Mouse (Mus musculus) forebrain, embryonic 16.5 days (tissue): Measurements from ENCODE around the gene Gjb4. TPM values are rescaled to one million over a fixed set of nuclear protein-coding genes. Genes with fewer than 3 reads are reported as not detected.

Source experiments
- ATAC-seq: fragments of 200-750 bp; cut with Nextera tagmentation; 2 replicates; pipeline ENCODE4 v1.8.0; 2017; ENCODE audit warnings: mild to moderate bottlenecking, moderate library complexity
- H3K27ac ChIP-seq: fragments of 300-500 bp; sonication (generic); 2 replicates; pipeline ENCODE4 v1.5.1; 2014; ENCODE audit warnings: low read length, control low read depth
- H3K27me3 ChIP-seq: fragments of 300-500 bp; sonication (generic); replicated peaks from 2 replicates; pipeline ENCODE4 v1.6.1; 2014; ENCODE audit warnings: low read length; ENCODE audit not compliant: control insufficient read depth, insufficient read depth
- H3K36me3 ChIP-seq: fragments of 300-500 bp; sonication (generic); 2 replicates; pipeline ENCODE4 v1.6.1; 2014; ENCODE audit not compliant: control insufficient read depth, insufficient read depth
- H3K4me1 ChIP-seq: fragments of 300-500 bp; sonication (generic); replicated peaks from 2 replicates; pipeline ENCODE4 v1.6.1; 2014; ENCODE audit warnings: low read length; ENCODE audit not compliant: control insufficient read depth, insufficient read depth
- H3K4me2 ChIP-seq: fragments of 300-500 bp; sonication (generic); 2 replicates; pipeline ENCODE4 v1.6.1; 2014; ENCODE audit warnings: mild to moderate bottlenecking, low read length, control low read depth
- H3K4me3 ChIP-seq: fragments of 300-500 bp; sonication (generic); replicated peaks from 2 replicates; pipeline ENCODE4 v1.5.1; 2014; ENCODE audit warnings: mild to moderate bottlenecking, low read length, control low read depth
- H3K9ac ChIP-seq: fragments of 300-500 bp; sonication (generic); replicated peaks from 2 replicates; pipeline ENCODE4 v1.6.1; 2014; ENCODE audit warnings: low read depth, low read length, control low read depth
- H3K9me3 ChIP-seq: fragments of 300-500 bp; sonication (generic); 2 replicates; pipeline ENCODE4 v1.6.1; 2016; ENCODE audit warnings: low read length; ENCODE audit not compliant: control insufficient read depth
- WGBS: fragments of 180-500 bp; shearing (Covaris S2); extraction: QIAGEN DNeasy Blood & Tissue Kit; methylation state at CpG from one replicate; pipeline ENCODE4 v1.1.7; 2014; 5-methylcytosine and 5-hydroxymethylcytosine counted together
- polyA plus RNA-seq: library from polyadenylated mRNA; unstranded; fragments of >200 nt; fragmentation: Nextera tagmentation; extraction: Ambion mirVana; gene quantifications from 2 replicates; pipeline ENCODE4 v1.2.1, GENCODE M21; 2015

Gjb4 gene
- polyA plus RNA-seq, 1 experiment from 2014 or later, result not detected

DNA sequence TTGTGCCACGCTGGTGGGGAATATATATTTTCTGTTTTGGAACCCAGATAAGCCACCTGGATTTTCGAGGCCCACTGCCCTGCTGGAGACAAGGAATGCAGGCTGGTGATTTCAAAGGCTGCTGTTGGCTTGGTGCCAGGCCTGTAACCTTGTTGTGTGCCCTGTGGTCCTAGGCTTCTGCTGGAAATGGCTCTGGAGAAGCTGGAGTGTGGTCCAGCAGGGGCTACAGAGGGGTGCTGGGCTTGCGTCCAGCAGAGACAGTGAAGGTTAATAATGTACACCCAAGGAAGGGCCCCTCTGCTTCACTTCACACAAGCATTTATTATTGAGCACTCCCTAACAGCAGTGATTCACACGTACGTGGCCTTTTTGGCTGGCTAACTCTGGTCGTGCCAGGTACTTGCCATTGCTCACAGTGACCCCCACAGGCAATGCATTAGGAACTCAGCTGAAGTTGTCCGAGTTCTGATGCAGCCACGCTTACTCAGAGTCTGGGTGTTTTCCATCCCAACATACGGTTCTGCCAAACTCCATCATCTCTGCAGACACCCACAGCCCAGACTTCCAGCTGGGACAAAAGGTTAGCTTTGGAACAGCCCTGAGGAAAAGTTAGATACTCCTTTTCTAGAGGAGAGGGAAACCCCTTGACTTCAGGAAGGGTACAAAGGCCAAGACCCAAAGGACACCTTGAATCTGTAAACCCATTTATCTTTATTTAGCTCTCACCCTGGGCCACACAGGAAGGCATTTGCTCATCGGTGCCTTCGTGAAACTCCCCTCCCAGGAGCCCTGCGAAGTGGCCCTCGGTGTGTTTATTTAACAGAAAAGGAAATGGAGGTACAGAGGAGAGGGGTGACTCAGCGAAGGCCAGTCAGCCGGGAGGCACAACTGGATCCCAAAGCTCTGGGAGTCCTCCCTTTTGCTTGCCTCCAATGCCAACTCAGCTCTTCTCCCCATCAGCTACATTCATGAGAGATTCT is 915 bp upstream of the Gjb4 start:
- no peak overlapping the region for H3K27ac ChIP-seq
- no peak overlapping the region for H3K4me2 ChIP-seq
- 74% methylated on average over 15 of the region's 15 CpGs for WGBS
- no peaks in the 10 kb centered on the region for H3K27me3 ChIP-seq
- no peak for ATAC-seq
- H3K9me3 ChIP-seq, result no peaks in the 10 kb centered on the region
- no peak overlapping the region for H3K9ac ChIP-seq
- no peaks in the 10 kb centered on the region for H3K36me3 ChIP-seq
- H3K4me3 ChIP-seq, result no peak overlapping the region
- peaks cover 4% of the 10 kb centered on the region; the same call in 1 of the 2 replicates for H3K4me1 ChIP-seq

- no peaks in the 10 kb centered on the region for H3K9me3 ChIP-seq
- 8% methylated on average over 1 of the region's 1 CpGs for WGBS
- no peak overlapping the region for H3K27ac ChIP-seq
- no peaks in the 10 kb centered on the region for H3K27me3 ChIP-seq
- no peak overlapping the region for H3K4me2 ChIP-seq
- no peak for ATAC-seq
- H3K4me1 ChIP-seq, result peaks cover 4% of the 10 kb centered on the region; the same call in 1 of the 2 replicates
- H3K36me3 ChIP-seq, result no peaks in the 10 kb centered on the region
- no peak overlapping the region for H3K9ac ChIP-seq
- H3K4me3 ChIP-seq, result no peak overlapping the region
Measured at GRCm38 (mm10) chr4:127352594-127352993, 1.3 kb downstream of the Gjb4 start.

- Histone ChIP-seq H3K27ac (no peak overlapping the region), H3K4me3 (no peak overlapping the region), H3K4me1 (peaks cover 4% of the 10 kb centered on the region; the same call in 1 of the 2 replicates), H3K9me3 (no peaks in the 10 kb centered on the region), H3K27me3 (no peaks in the 10 kb centered on the region), H3K4me2 (no peak overlapping the region), H3K9ac (no peak overlapping the region), H3K36me3 (no peaks in the 10 kb centered on the region)
- no peak for ATAC-seq
- 74% methylated on average over 4 of the region's 4 CpGs for WGBS
Measured at GRCm38 (mm10) chr4:127349560-127350300, 4.2 kb downstream of the Gjb4 start.

- ATAC-seq, result no peak
- no peaks in the 10 kb centered on the region for H3K27me3 ChIP-seq
- H3K4me1 ChIP-seq, result no peaks in the 10 kb centered on the region
- no peak overlapping the region for H3K4me2 ChIP-seq
- no peak overlapping the region for H3K27ac ChIP-seq
- H3K4me3 ChIP-seq, result no peak overlapping the region
- no peak overlapping the region for H3K9ac ChIP-seq
- no peaks in the 10 kb centered on the region for H3K36me3 ChIP-seq
- H3K9me3 ChIP-seq, result no peaks in the 10 kb centered on the region
- 92% methylated on average over 5 of the region's 5 CpGs for WGBS
Measured at GRCm38 (mm10) chr4:127345000-127345399, 8.9 kb downstream of the Gjb4 start.

DNA sequence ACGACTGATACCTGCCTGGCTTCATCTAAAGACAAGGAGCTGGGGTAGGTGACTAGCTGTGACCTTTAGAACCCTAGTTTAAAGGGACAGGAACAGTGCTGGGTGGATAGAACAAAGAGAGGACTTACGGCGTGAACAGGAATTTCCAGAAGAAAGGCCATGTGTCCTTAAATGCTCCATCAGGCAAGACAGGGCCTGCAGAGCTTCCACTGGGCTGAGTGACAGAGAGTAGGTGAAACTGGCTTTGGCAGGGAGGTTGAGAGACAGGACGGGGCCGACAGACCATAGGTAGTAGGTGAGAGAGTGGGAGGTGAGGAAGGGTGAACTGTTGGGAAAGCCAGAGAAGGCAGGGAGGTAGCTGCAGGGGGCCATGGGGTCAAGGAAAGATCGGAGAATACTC is 12.5 kb downstream of the Gjb4 start:
- Histone ChIP-seq H3K36me3 (no peaks in the 10 kb centered on the region), H3K27ac (no peak overlapping the region), H3K4me3 (no peak overlapping the region), H3K9ac (no peak overlapping the region), H3K4me2 (no peak overlapping the region), H3K27me3 (0 out of 2 replicates have a peak, but pooled peaks cover 2% of the 10 kb centered on the region), H3K4me1 (no peaks in the 10 kb centered on the region), H3K9me3 (no peaks in the 10 kb centered on the region)
- 68% methylated on average over 6 of the region's 6 CpGs for WGBS
- no peak for ATAC-seq

DNA sequence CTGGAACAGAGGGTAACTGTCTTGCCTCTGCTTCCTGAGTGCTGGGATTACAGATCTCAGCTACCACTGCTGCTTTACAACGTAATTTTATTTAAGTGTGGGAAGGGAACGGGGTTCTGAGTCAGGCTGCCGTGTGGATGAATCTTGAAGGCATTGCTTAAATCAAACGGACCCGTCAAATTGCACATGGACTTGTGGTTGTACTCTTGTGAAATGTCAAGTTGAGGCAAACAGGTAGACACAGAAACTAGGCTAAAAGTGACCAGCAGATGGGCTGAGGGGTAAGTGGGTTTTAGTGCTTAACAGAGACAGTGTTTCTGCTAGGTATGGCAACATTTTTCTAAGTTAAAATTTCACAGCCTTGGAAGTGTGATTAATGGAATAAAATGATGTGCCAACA is 16.2 kb downstream of the Gjb4 start:
- H3K4me1 ChIP-seq, result no peaks in the 10 kb centered on the region
- no peaks in the 10 kb centered on the region for H3K36me3 ChIP-seq
- no peak overlapping the region for H3K27ac ChIP-seq
- no peak overlapping the region for H3K4me2 ChIP-seq
- H3K4me3 ChIP-seq, result no peak overlapping the region
- no peak for ATAC-seq
- 90% methylated on average over 5 of the region's 5 CpGs for WGBS
- no peaks in the 10 kb centered on the region for H3K9me3 ChIP-seq
- H3K9ac ChIP-seq, result no peak overlapping the region
- H3K27me3 ChIP-seq, result 0 out of 2 replicates have a peak, but pooled peaks cover 2% of the 10 kb centered on the region

- H3K9me3 ChIP-seq, result no peaks in the 10 kb centered on the region
- no peak overlapping the region for H3K9ac ChIP-seq
- peaks cover 7% of the 10 kb centered on the region for H3K4me1 ChIP-seq
- no peaks in the 10 kb centered on the region for H3K36me3 ChIP-seq
- H3K27me3 ChIP-seq, result peaks cover 20% of the 10 kb centered on the region
- H3K4me3 ChIP-seq, result no peak overlapping the region
- 51% methylated on average over 5 of the region's 5 CpGs for WGBS
- H3K4me2 ChIP-seq, result no peak overlapping the region
- no peak overlapping the region for H3K27ac ChIP-seq
- ATAC-seq, result no peak
Measured at GRCm38 (mm10) chr4:127334870-127335504, 18.9 kb downstream of the Gjb4 start.

- H3K36me3 ChIP-seq, result no peaks in the 10 kb centered on the region
- no peak overlapping the region for H3K9ac ChIP-seq
- 22% methylated on average over 13 of the region's 13 CpGs for WGBS
- peaks cover 34% of the 10 kb centered on the region for H3K27me3 ChIP-seq
- no peak overlapping the region for H3K4me3 ChIP-seq
- H3K27ac ChIP-seq, result no peak overlapping the region
- ATAC-seq, result no peak
- H3K4me1 ChIP-seq, result peaks cover 12% of the 10 kb centered on the region
- no peak overlapping the region for H3K4me2 ChIP-seq
- H3K9me3 ChIP-seq, result no peaks in the 10 kb centered on the region
Measured at GRCm38 (mm10) chr4:127331171-127331570, 22.7 kb downstream of the Gjb4 start.
